Mouse (Mus musculus): ENCODE measurements at regions not wholly inside any gene's neighbourhood (a gene's known extent, or its start where the extent isn't known, plus 50 kb on each side); places are given as distances from the start of the nearest gene placed in this dataset.

- DNase-seq (ENCODE audit: low spot score): peak; percentile 45
Measured at GRCm38 (mm10) chr8:91876161-91876560, 74.3 kb upstream of the Irx3 start.

GRCm38 (mm10) chr8:91873232-91873631 is 71.4 kb upstream of the Irx3 start:
- DNase-seq (ENCODE audit: low spot score): no peak

GRCm38 (mm10) chr8:91872278-91873115 is 70.6 kb upstream of the Irx3 start:
- DNase-seq (ENCODE audit: low spot score): peak; percentile 64

GRCm38 (mm10) chr8:91867069-91867468 is 65.2 kb upstream of the Irx3 start:
- DNase-seq (ENCODE audit: low spot score): peak; percentile 34

GRCm38 (mm10) chr8:91866076-91866475 is 64.2 kb upstream of the Irx3 start:
- DNase-seq (ENCODE audit: low spot score): no peak

GRCm38 (mm10) chr8:91865361-91865760 is 63.5 kb upstream of the Irx3 start:
- peak; percentile 65 for DNase-seq (ENCODE audit: low spot score)

- no peak for DNase-seq (ENCODE audit: low spot score)
Measured at GRCm38 (mm10) chr8:91863505-91863904, 61.6 kb upstream of the Irx3 start.

GRCm38 (mm10) chr8:91855881-91856280 is 54.0 kb upstream of the Irx3 start:
- no peak for DNase-seq (ENCODE audit: low spot score)

GRCm38 (mm10) chr8:91854369-91854768 is 52.5 kb upstream of the Irx3 start:
- no peak for DNase-seq (ENCODE audit: low spot score)

GRCm38 (mm10) chr8:91853803-91854202 is 51.9 kb upstream of the Irx3 start:
- no peak for DNase-seq (ENCODE audit: low spot score)

GRCm38 (mm10) chr8:91853336-91853735 is 51.5 kb upstream of the Irx3 start:
- DNase-seq (ENCODE audit: low spot score): no peak

Measured in retina, embryonic 14.5 days (tissue).